Mouse (Mus musculus): ENCODE measurements around the gene Speer4f1. TPM values are rescaled to one million over a fixed set of nuclear protein-coding genes. Genes with fewer than 3 reads are reported as not detected.

Gene Speer4f1
- total and polyA plus RNA-seq, 3 experiments = not detected

GRCm38 (mm10) chr5:17434721-17435120, 41.2 kb upstream of the Speer4f1 start:
- in situ Hi-C loops (cut with MboI; ENCODE audit: low pct_ligation_motif_present, low pct_unique_long_range_greater_than_20kb, low sequenced_read_pairs) = no loop called here
- Histone ChIP-seq H3K4me2 (ENCODE audit: insufficient read depth, low read depth, poor library complexity, severe bottlenecking) (no peak overlapping the region), H3K36me3 (replicated peaks in 1 of 2; ENCODE audit: control insufficient read depth in 1 of 2, insufficient read depth in 1 of 2, low read length in 1 of 2) (no peaks in the 10 kb centered on the region), H3K27ac (ENCODE audit: insufficient read depth, low read depth) (no peak overlapping the region), H3K9me3 (replicated peaks; ENCODE audit: low read length) (no peaks in the 10 kb centered on the region), H3K4me1 (ENCODE audit: control insufficient read depth in 1 of 2, insufficient read depth in 2 of 2) (peaks cover 0 to 5% of the 10 kb centered on the region in 2 experiments; a peak in 1 of 4 replicates), H3K9ac (ENCODE audit: insufficient read depth, low read depth) (no peak overlapping the region), H3K4me3 (replicated peaks in 1 of 3; ENCODE audit: low read depth in 2 of 3, low read length in 2 of 3, poor library complexity in 1 of 3) (no peak overlapping the region), H3K27me3 (replicated peaks) (no peaks in the 10 kb centered on the region), H3K79me2 (replicated peaks; ENCODE audit: control insufficient read depth, extremely low read depth, insufficient read depth, poor library complexity, severe bottlenecking) (no peaks in the 10 kb centered on the region)
- DNase-seq (ENCODE audit: extremely low read depth) = no peak
- dilution Hi-C loops (cut with MboI; ENCODE audit: extremely low pct_ligation_motif_present, extremely low pct_unique_long_range_greater_than_20kb, low sequenced_read_pairs) = no loop called here
- TF ChIP-seq HCFC1 (IDR thresholded peaks at IDR 0.05; ENCODE audit: low read depth, low read length) (no peak), KAT2A (IDR thresholded peaks at IDR 0.05; ENCODE audit: insufficient replicate concordance, low read length) (no peak), ZC3H11A (IDR thresholded peaks at IDR 0.05; ENCODE audit: low read depth, low read length) (no peak), CHD2 (IDR thresholded peaks at IDR 0.05; ENCODE audit: low read length) (no peak), CHD1 (IDR thresholded peaks at IDR 0.05; ENCODE audit: low read depth, low read length) (no peak), CTCF (conservative IDR thresholded peaks at IDR 0.05 in 1 of 2, IDR thresholded peaks at IDR 0.05 in 1 of 2; ENCODE audit: low read depth in 2 of 2, low read length in 2 of 2) (no peak), MAZ (IDR thresholded peaks at IDR 0.05; ENCODE audit: low read depth, low read length) (no peak), EP300 (IDR thresholded peaks at IDR 0.05; ENCODE audit: low read length) (no peak), SIN3A (IDR thresholded peaks at IDR 0.05; ENCODE audit: low read length) (no peak), POLR2A (IDR thresholded peaks at IDR 0.05; ENCODE audit: low read depth, low read length) (no peak), MYC (IDR thresholded peaks at IDR 0.05; ENCODE audit: low read depth, low read length) (no peak), E2F4 (IDR thresholded peaks at IDR 0.05; ENCODE audit: insufficient replicate concordance, low read depth, low read length) (no peak), NELFE (IDR thresholded peaks at IDR 0.05; ENCODE audit: low read depth, low read length) (no peak), TBP (conservative IDR thresholded peaks at IDR 0.05; ENCODE audit: low read depth, low read length) (no peak), UBTF (IDR thresholded peaks at IDR 0.05; ENCODE audit: low read depth, low read length) (no peak), USF2 (conservative IDR thresholded peaks at IDR 0.05; ENCODE audit: low read depth, low read length) (no peak)

- dilution Hi-C loops (cut with MboI; ENCODE audit: extremely low pct_ligation_motif_present, extremely low pct_unique_long_range_greater_than_20kb, low sequenced_read_pairs) = no loop called here
These were observed 39.7 kb upstream of the Speer4f1 start for GRCm38 (mm10) chr5:17436209-17436608.

More at GRCm38 (mm10) chr5:17436209-17436608, 39.7 kb upstream of the Speer4f1 start:
- Histone ChIP-seq H3K27me3 (replicated peaks) (no peaks in the 10 kb centered on the region), H3K36me3 (replicated peaks in 1 of 2; ENCODE audit: control insufficient read depth in 1 of 2, insufficient read depth in 1 of 2, low read length in 1 of 2) (no peaks in the 10 kb centered on the region), H3K27ac (ENCODE audit: insufficient read depth, low read depth) (no peak overlapping the region), H3K9ac (ENCODE audit: insufficient read depth, low read depth) (no peak overlapping the region), H3K4me2 (ENCODE audit: insufficient read depth, low read depth, poor library complexity, severe bottlenecking) (no peak overlapping the region), H3K9me3 (replicated peaks; ENCODE audit: low read length) (no peaks in the 10 kb centered on the region), H3K79me2 (replicated peaks; ENCODE audit: control insufficient read depth, extremely low read depth, insufficient read depth, poor library complexity, severe bottlenecking) (no peaks in the 10 kb centered on the region), H3K4me3 (replicated peaks in 1 of 3; ENCODE audit: low read depth in 2 of 3, low read length in 2 of 3, poor library complexity in 1 of 3) (no peak overlapping the region), H3K4me1 (ENCODE audit: control insufficient read depth in 1 of 2, insufficient read depth in 2 of 2) (peaks cover 0 to 5% of the 10 kb centered on the region in 2 experiments; a peak in 1 of 4 replicates)
- no peak for DNase-seq (ENCODE audit: extremely low read depth)
- no peak for TF ChIP-seq MYC (IDR thresholded peaks at IDR 0.05; ENCODE audit: low read depth, low read length)
- no peak for TF ChIP-seq PAX5 (IDR thresholded peaks at IDR 0.05; ENCODE audit: low read length)
- TF ChIP-seq IRF4 (IDR thresholded peaks at IDR 0.05; ENCODE audit: low read depth, low read length) = no peak
- TF ChIP-seq ETS1 (conservative IDR thresholded peaks at IDR 0.05; ENCODE audit: low read depth, low read length) = no peak
- TF ChIP-seq NRF1 (IDR thresholded peaks at IDR 0.05; ENCODE audit: low read depth, low read length) = no peak
- TF ChIP-seq ELF1 (IDR thresholded peaks at IDR 0.05; ENCODE audit: low read depth, low read length) = no peak
- no peak for TF ChIP-seq CTCF (conservative IDR thresholded peaks at IDR 0.05 in 1 of 2, IDR thresholded peaks at IDR 0.05 in 1 of 2; ENCODE audit: low read depth in 2 of 2, low read length in 2 of 2)
- no peak for TF ChIP-seq POLR2A (IDR thresholded peaks at IDR 0.05; ENCODE audit: low read depth, low read length)
- TF ChIP-seq MXI1 (IDR thresholded peaks at IDR 0.05; ENCODE audit: low read depth, low read length) = no peak
- no peak for TF ChIP-seq ZKSCAN1 (IDR thresholded peaks at IDR 0.05; ENCODE audit: borderline replicate concordance, low read depth, low read length)
- no peak for TF ChIP-seq MAFK (IDR thresholded peaks at IDR 0.05; ENCODE audit: insufficient replicate concordance, low read length)
- no peak for TF ChIP-seq TCF12 (IDR thresholded peaks at IDR 0.05; ENCODE audit: low read depth, low read length)
- no peak for TF ChIP-seq SMC3 (IDR thresholded peaks at IDR 0.05; ENCODE audit: low read depth, low read length)
- no peak for TF ChIP-seq E2F4 (IDR thresholded peaks at IDR 0.05; ENCODE audit: insufficient replicate concordance, low read depth, low read length)
- no peak for TF ChIP-seq POLR2AphosphoS2 (IDR thresholded peaks at IDR 0.05; ENCODE audit: low read depth, low read length)
- in situ Hi-C loops (cut with MboI; ENCODE audit: low pct_ligation_motif_present, low pct_unique_long_range_greater_than_20kb, low sequenced_read_pairs) = no loop called here

All from CH12.LX (cell line).